Mouse (Mus musculus) brain, embryonic 14.5 days (tissue): ENCODE measurements at regions not wholly inside any gene's neighbourhood (a gene's known extent, or its start where the extent isn't known, plus 50 kb on each side); places are given as distances from the start of the nearest gene placed in this dataset.

Experiments
- CTCF ChIP-seq: fragments of 200-500 bp; IDR thresholded peaks from 2 replicates; pipeline ENCODE4 v1.5.1; 2012; ENCODE audit warnings: inconsistent platforms, mild to moderate bottlenecking, moderate library complexity, borderline replicate concordance; ENCODE audit not compliant: insufficient read depth, insufficient read length; ENCODE audit errors: extremely low read depth
- POLR2A ChIP-seq: fragments of 200-500 bp; IDR thresholded peaks from 2 replicates; pipeline ENCODE4 v1.6.1; 2012; ENCODE audit warnings: mild to moderate bottlenecking, inconsistent platforms, borderline replicate concordance; ENCODE audit not compliant: poor library complexity, insufficient read depth, insufficient read length, severe bottlenecking; ENCODE audit errors: extremely low read depth

DNA sequence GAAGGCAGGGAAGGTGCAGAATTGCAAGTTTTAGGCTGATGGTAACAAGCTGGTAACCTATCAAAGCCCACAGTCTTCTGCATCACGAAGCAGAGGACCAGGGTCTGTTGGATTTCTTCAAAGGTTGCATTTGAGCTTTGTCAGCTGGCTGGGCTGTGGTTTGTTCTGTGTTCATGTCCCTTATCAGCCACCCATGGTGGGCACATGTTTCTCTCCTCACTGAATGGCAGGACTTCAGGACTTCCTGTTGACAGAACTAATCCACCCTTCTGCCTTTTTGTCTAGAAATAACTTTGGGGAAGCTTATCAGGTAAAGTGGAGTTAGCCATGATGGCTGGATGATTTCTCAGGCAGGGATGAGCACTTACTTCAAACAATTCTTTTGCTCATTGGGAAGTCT, 106.6 kb upstream of the Bmper start:
- no peak for TF ChIP-seq CTCF
- no peak for TF ChIP-seq POLR2A
